Mouse (Mus musculus): ENCODE data around the gene Tnfrsf13c. TPM values are rescaled to one million over a fixed set of nuclear protein-coding genes. Genes with fewer than 3 reads are reported as not detected.
"Not testable (repeated sequence)": the region's sequence is repeated elsewhere in the genome, so short reads cannot be mapped to it uniquely, and the experiment has no call there.

Gene Tnfrsf13c
- polyA plus RNA-seq, 1 experiment from 2014 or later: not detected

DNA sequence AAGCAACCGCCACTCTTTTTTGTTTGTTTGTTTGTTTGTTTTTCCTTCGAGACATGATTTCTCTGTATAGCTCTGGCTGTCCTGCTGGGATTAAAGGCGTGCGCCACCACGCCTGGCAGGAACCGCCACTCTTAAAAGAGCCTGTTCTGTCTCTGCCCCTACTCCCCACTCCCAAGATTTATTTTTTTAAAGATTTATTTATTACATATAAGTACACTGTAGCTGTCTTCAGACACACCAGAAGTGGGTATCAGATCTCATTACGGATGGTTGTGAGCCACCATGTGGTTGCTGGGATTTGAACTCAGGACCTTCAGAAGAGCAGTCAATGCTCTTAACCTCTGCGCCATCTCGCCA lies 20.6 kb upstream of the Tnfrsf13c start:
- not testable (repeated sequence) for H3K9me3 ChIP-seq; H3K36me3 ChIP-seq; H3K27me3 ChIP-seq (replicated peaks); H3K4me1 ChIP-seq (replicated peaks)
- 21% methylated on average over 9 of the region's 9 CpGs for WGBS
- peak overlapping the region; percentile 83 for H3K4me3 ChIP-seq (replicated peaks)
- peak overlapping the region; percentile 69 for H3K9ac ChIP-seq
- peak; percentile 10; the same call in 1 of the 2 replicates for ATAC-seq
- H3K27ac ChIP-seq: peak overlapping the region; percentile 64; the same call in 1 of the 2 replicates
- H3K4me2 ChIP-seq (replicated peaks): peak overlapping the region; percentile 92

DNA sequence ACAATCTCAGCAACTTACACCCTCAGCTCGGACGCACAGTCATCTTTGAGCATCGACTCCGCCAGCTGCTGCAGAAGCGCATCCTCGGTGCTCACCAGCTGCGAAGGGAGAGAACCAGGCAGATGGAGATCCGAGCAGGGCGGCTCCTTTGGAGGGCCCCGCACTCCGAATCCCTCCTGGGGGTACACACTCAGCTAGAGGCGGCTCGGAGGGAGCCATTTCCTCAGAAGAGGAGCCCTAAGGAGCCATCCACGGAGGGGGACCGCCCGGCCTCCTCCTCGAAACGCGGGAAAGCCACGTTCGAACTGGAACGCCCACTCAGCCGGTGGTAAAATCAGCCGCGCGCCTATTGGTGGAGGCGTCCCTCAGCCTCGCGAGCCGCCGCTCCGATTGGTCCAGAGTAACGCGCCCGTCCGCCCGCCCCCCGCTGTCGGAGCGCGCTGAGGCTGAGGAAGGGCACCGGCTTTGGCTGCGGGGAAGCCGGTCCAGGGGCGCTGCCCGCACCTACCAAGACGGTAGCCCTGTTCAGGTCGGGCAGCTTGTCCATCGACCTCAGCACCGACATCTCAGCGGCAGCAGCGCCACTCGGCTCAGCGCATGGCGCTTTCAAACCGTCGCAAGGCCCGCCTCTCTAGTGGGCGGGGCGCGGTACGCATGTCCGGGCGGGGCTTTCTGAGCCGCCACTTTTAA lies 20.1 kb upstream of the Tnfrsf13c start, which contains the start of gene Cenpm:
Cenpm (minus strand) TSS at position 634 of the 690 bp plus-strand sequence.
- Histone ChIP-seq H3K9me3 (no peaks in the 10 kb centered on the region), H3K27me3 (replicated peaks) (no peaks in the 10 kb centered on the region), H3K36me3 (no peaks in the 10 kb centered on the region), H3K4me1 (replicated peaks) (0 out of 2 replicates have a peak, but pooled peaks cover 8% of the 10 kb centered on the region), H3K4me3 (replicated peaks) (peak within 1 kb of the TSS; percentile 83), H3K27ac (peak within 1 kb of the TSS; percentile 64), H3K4me2 (replicated peaks) (peak within 1 kb of the TSS; percentile 92), H3K9ac (peak within 1 kb of the TSS; percentile 69)
- peak; percentile 99 for ATAC-seq
- under 1% methylated on average over 65 of the region's 65 CpGs for WGBS

DNA sequence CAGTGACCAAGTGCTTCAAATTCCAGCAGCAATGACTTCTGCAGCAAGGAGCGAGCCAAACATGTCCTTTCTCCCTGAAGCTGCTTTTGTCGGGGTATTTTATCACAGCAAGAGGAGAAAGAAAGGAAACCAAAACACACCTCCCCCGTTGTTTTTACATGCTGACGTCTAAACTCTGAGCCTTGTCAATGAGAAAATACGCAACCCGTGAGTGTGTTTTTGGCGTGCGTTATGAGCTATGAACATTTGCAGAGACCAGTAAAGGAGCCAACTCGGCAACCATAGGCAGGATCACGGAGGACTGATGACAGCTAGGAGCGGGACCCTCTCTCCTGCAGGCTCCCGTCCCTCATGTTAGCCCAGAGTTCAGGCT lies 19.6 kb upstream of the Tnfrsf13c start:
- H3K36me3 ChIP-seq: no peaks in the 10 kb centered on the region
- H3K27me3 ChIP-seq (replicated peaks): no peaks in the 10 kb centered on the region
- 0 out of 2 replicates have a peak, but pooled peaks cover 8% of the 10 kb centered on the region for H3K4me1 ChIP-seq (replicated peaks)
- no peak for ATAC-seq
- no peaks in the 10 kb centered on the region for H3K9me3 ChIP-seq
- peak overlapping the region; percentile 92 for H3K4me2 ChIP-seq (replicated peaks)
- H3K9ac ChIP-seq: peak overlapping the region; percentile 69
- WGBS: 4% methylated on average over 12 of the region's 12 CpGs
- H3K27ac ChIP-seq: peak overlapping the region; percentile 42
- peak overlapping the region; percentile 83 for H3K4me3 ChIP-seq (replicated peaks)

DNA sequence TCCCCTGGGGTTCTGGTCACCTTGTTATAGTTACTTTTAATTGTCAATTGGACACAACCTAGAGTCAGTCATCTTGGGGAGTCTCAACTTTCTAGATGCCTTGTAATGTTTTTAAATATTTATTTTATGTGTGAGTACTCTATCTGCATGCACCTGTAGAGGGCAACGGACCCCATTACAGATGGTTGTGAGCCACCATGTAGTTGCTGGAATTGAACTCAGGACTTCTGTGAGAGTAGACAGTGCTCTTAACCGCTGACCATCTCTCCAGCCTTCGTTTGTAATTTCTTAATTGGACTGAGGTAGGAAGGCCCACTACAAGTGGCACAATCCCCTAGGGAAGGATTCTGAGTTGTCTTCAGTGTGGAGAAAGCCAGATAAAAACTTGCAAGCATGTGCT lies 19.1 kb upstream of the Tnfrsf13c start:
- Histone ChIP-seq H3K36me3 (no peaks in the 10 kb centered on the region), H3K4me2 (replicated peaks) (peak overlapping the region; percentile 92), H3K27ac (no peak overlapping the region), H3K4me1 (replicated peaks) (0 out of 2 replicates have a peak, but pooled peaks cover 8% of the 10 kb centered on the region), H3K9me3 (no peaks in the 10 kb centered on the region), H3K9ac (peak overlapping the region; percentile 69; the same call in 1 of the 2 replicates), H3K4me3 (replicated peaks) (peak overlapping the region; percentile 83), H3K27me3 (replicated peaks) (no peaks in the 10 kb centered on the region)
- no peak for ATAC-seq
- 67% methylated on average over 3 of the region's 3 CpGs for WGBS

DNA sequence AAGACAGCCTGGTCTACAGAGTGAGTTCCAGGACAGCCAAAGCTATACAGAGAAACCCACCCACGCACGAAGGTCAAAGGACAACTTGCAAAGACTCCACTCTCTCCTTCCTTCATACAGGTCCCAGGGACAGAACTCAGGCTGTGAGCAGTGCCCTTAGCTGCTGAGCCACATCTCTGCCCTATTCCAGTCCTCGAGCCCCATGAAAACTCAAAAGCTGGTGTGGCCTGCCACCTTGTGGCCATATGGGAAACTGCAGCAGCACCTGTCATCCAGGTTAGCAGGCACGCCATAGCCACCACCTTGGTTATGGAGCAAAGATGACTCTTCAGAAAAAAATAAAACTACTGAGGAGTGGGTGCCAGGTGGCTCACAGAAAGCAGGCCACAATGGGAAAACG lies 12.4 kb upstream of the Tnfrsf13c start:
- Histone ChIP-seq H3K4me3 (replicated peaks) (no peak overlapping the region), H3K9me3 (no peaks in the 10 kb centered on the region), H3K4me1 (replicated peaks) (0 out of 2 replicates have a peak, but pooled peaks cover 2% of the 10 kb centered on the region), H3K27me3 (replicated peaks) (no peaks in the 10 kb centered on the region), H3K36me3 (no peaks in the 10 kb centered on the region; the same call in 1 of the 2 replicates), H3K27ac (no peak overlapping the region), H3K9ac (no peak overlapping the region), H3K4me2 (replicated peaks) (no peak overlapping the region)
- ATAC-seq: peak; percentile 75
- 15% methylated on average over 5 of the region's 5 CpGs for WGBS

DNA sequence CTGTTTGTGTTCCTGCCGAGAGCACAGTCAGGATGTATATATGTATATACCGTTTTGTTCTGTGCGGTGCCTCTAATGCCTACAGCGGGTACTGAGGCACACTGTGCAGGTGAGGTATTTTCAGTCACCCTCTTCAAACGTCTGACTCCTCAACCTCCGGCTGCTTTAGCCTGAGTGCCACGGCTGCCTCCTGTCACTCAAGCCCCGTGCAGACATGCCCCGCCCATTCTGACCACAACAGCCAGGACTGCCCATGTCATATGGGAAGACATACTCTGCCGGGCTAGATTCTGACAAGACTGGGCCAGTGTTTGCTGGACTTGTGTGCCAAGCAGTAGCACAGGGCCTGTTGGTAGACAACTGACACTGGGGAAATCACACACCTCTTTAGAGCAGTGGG lies 11.5 kb upstream of the Tnfrsf13c start:
- 75% methylated on average over 10 of the region's 10 CpGs for WGBS
- no peak for ATAC-seq
- Histone ChIP-seq H3K9ac (no peak overlapping the region), H3K4me3 (replicated peaks) (no peak overlapping the region), H3K27me3 (replicated peaks) (no peaks in the 10 kb centered on the region), H3K27ac (no peak overlapping the region), H3K4me2 (replicated peaks) (no peak overlapping the region), H3K4me1 (replicated peaks) (no peaks in the 10 kb centered on the region), H3K9me3 (no peaks in the 10 kb centered on the region), H3K36me3 (no peaks in the 10 kb centered on the region; the same call in 1 of the 2 replicates)

DNA sequence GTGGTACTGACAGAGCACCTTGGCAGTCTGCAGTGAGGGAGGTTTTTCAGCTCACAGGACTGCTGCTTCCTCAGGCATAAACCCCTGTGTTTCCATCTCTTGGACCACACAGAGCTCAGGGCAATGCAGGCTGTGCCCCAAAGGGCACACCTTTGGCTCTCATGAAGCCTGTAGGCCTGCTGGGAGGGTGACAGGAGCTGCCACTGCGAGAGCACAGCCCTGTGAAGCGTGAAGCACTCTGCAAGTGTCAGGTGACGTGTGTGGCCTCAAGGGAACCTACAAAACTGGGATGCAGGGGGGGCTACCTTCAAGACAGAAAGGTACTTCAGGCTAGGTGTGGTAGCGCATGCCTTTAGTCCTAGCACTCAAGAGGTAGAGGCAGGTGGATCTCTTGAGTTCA lies 8.5 kb upstream of the Tnfrsf13c start:
- 76% methylated on average over 4 of the region's 4 CpGs for WGBS
- no peak overlapping the region for H3K9ac ChIP-seq
- no peak overlapping the region for H3K4me3 ChIP-seq (replicated peaks)
- 0 out of 2 replicates have a peak, but pooled peaks cover 6% of the 10 kb centered on the region for H3K4me1 ChIP-seq (replicated peaks)
- no peaks in the 10 kb centered on the region; the same call in 1 of the 2 replicates for H3K36me3 ChIP-seq
- no peak overlapping the region for H3K4me2 ChIP-seq (replicated peaks)
- H3K9me3 ChIP-seq: no peaks in the 10 kb centered on the region
- no peak overlapping the region for H3K27ac ChIP-seq
- no peak for ATAC-seq
- H3K27me3 ChIP-seq (replicated peaks): no peaks in the 10 kb centered on the region

DNA sequence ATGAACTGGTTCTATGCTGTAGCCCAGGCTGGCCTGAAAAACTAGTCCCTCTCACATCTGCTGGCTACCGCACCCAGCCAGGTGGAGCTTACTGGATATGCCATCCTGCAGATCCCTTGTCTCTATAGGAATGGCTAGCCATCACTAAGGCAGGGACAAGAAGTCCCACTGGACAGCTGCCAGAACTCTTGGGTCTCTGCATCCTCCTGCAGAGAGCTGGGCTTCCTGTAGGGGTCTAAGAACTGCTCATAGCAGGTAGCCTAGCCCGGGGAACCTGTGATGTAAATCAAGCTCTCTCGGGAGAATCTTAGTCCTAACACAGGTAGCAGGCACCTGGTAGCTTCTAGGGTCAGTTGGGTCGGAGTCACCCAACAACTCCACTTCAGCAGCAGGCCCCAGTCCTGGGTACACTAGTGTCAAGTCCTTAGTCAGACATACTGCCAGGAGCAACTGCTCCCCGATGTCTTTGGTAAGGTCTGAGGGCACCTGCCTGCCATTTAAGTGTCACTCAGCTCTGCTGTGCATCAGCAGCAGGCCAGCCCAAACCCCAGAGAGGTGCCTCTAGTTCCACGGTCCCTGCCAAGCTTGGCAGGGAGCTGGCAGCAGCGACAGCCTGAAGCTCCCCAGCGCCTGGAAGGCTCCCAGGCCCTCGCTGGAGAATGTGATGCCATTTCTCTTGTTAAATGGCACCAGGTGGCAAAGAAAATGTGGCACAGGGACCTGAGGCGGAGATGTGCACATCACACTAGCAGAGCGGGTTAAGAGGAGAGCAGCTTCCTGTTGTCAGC lies 7.6 kb upstream of the Tnfrsf13c start:
- WGBS: 71% methylated on average over 11 of the region's 11 CpGs
- H3K4me1 ChIP-seq (replicated peaks): 0 out of 2 replicates have a peak, but pooled peaks cover 6% of the 10 kb centered on the region

DNA sequence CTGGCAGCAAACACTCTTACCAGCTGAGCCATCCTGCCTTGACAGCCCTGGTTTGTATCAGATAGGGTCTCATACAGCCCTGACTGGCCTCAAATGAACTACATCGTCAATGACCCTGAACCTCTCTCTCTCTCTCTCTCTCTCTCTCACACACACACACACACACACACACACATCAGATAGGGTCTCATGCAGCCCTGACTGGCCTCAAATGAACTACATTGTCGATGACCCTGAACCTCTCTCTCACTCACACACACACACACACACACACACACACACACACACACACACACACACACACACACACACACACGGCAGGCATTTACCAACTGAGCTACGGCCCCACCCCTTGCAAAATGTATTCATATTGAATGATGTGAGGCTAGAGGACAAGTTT lies 6.9 kb upstream of the Tnfrsf13c start:
- Histone ChIP-seq H3K4me3 (replicated peaks) (no peak overlapping the region), H3K9ac (no peak overlapping the region), H3K27me3 (replicated peaks) (peaks cover 1% of the 10 kb centered on the region), H3K9me3 (no peaks in the 10 kb centered on the region), H3K27ac (no peak overlapping the region), H3K4me2 (replicated peaks) (no peak overlapping the region), H3K36me3 (no peaks in the 10 kb centered on the region; the same call in 1 of the 2 replicates), H3K4me1 (replicated peaks) (0 out of 2 replicates have a peak, but pooled peaks cover 6% of the 10 kb centered on the region)
- 60% methylated on average over 4 of the region's 4 CpGs for WGBS
- ATAC-seq: no peak

More for the DNA sequence above, 7.6 kb upstream of the Tnfrsf13c start:
- Histone ChIP-seq H3K4me3 (replicated peaks) (no peak overlapping the region), H3K4me2 (replicated peaks) (no peak overlapping the region), H3K27ac (no peak overlapping the region), H3K9ac (no peak overlapping the region), H3K9me3 (no peaks in the 10 kb centered on the region), H3K27me3 (replicated peaks) (no peaks in the 10 kb centered on the region), H3K36me3 (no peaks in the 10 kb centered on the region; the same call in 1 of the 2 replicates)
- no peak for ATAC-seq

DNA sequence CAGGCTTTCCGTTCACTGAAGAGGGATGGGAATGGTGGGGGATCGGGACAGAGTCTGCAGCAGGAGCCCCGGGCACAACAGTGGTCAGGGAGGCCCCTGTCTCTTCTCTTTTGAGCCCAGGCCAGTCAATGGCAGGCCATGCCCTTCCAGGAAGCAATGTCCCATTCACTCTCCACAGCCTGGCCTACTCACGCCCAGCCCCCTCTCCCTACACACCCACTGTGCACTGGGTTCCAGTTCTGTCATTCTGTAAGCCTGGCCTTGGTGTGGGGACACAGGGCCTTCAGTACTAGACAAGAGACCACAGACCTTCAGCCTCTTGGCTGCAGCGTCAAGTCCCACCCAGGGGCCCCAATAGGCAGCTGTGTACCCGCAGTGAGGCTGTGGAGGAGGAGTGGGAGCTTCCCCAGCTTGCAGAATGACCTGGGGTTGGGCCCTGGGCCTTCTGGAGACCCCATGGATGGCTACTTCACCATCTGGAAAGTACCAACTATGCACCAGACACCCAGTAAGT lies 6.0 kb upstream of the Tnfrsf13c start:
- no peaks in the 10 kb centered on the region; the same call in 1 of the 2 replicates for H3K36me3 ChIP-seq
- 78% methylated on average over 6 of the region's 6 CpGs for WGBS

DNA sequence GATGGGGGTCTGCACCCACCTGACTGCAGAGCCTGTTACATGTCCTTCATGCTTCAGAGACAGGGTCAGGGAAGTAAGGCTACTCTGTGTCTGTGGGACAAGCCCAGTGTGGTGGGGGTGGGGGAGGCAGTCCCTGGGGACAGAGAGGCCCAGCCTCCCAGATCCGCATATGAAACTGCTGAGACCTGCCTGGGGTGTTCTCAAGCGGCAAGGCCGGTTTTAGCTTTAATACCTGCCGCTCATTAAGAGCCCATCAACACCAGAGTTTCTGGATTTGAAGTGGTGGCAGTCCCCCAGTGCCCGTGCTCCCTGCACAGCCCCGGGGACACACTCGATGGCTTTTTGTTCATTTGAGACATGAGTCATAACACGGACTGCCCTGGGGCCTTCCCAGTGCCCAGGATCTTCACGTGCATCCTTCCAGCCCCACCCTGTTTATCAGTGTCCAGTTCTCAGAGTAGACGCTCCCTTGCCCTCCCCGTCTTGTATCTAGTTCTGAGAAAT lies 5.4 kb upstream of the Tnfrsf13c start:
- Histone ChIP-seq H3K9ac (no peak overlapping the region), H3K27ac (no peak overlapping the region)
- 50% methylated on average over 11 of the region's 11 CpGs for WGBS

More for the DNA sequence above, 6.0 kb upstream of the Tnfrsf13c start:
- peaks cover 10% of the 10 kb centered on the region for H3K27me3 ChIP-seq (replicated peaks)
- no peak for ATAC-seq
- H3K4me2 ChIP-seq (replicated peaks): no peak overlapping the region
- H3K4me3 ChIP-seq (replicated peaks): no peak overlapping the region
- no peaks in the 10 kb centered on the region for H3K9me3 ChIP-seq
- 0 out of 2 replicates have a peak, but pooled peaks cover 6% of the 10 kb centered on the region for H3K4me1 ChIP-seq (replicated peaks)
- no peak overlapping the region for H3K27ac ChIP-seq
- no peak overlapping the region for H3K9ac ChIP-seq

DNA sequence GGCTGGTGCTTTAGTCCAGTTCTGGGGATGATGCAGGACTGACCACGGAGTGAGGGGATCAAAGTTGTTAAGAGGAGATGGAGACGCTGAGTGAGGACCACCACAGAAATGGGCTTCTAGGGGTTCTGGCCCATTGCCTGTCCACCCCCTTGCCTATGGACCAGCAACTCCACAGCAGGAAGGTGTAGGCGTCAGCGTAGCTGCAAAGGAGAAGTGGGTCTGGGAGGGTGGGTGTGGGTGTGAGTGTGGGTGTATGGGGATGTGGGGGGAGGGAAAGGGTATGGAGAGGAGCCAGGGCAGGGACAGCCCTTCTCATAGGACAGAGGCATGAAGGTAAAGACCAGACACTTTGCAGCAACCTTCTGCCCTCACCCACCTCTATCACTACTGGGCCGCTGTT lies 1.6 kb upstream of the Tnfrsf13c start:
- no peak overlapping the region for H3K4me3 ChIP-seq (replicated peaks)
- no peak overlapping the region for H3K27ac ChIP-seq
- peaks cover 16% of the 10 kb centered on the region for H3K4me1 ChIP-seq (replicated peaks)
- ATAC-seq: no peak
- no peaks in the 10 kb centered on the region for H3K9me3 ChIP-seq
- H3K27me3 ChIP-seq (replicated peaks): peaks cover 38% of the 10 kb centered on the region
- WGBS: 86% methylated on average over 5 of the region's 5 CpGs
- no peak overlapping the region for H3K9ac ChIP-seq
- no peaks in the 10 kb centered on the region for H3K36me3 ChIP-seq
- no peak overlapping the region for H3K4me2 ChIP-seq (replicated peaks)

More for the DNA sequence above, 5.4 kb upstream of the Tnfrsf13c start:
- no peak overlapping the region for H3K4me3 ChIP-seq (replicated peaks)
- H3K9me3 ChIP-seq: no peaks in the 10 kb centered on the region
- no peaks in the 10 kb centered on the region; the same call in 1 of the 2 replicates for H3K36me3 ChIP-seq
- peaks cover 7% of the 10 kb centered on the region; the same call in 1 of the 2 replicates for H3K4me1 ChIP-seq (replicated peaks)
- H3K4me2 ChIP-seq (replicated peaks): no peak overlapping the region
- H3K27me3 ChIP-seq (replicated peaks): peaks cover 15% of the 10 kb centered on the region
- ATAC-seq: peak; percentile 31; the same call in 1 of the 2 replicates
